ENCODE assay signal across 16 mouse cellular contexts in genomic region chr4:57728611-57729183, GRCm38 (mm10). TPM values are rescaled to one million over a fixed set of nuclear protein-coding genes. Genes with fewer than 3 reads are reported as not detected.
A peak's percentile ranks its signal among the peaks of the same experiment; 100 is the strongest.
DNase-seq lines count a peak whose midpoint lies in the region.
"Had no signal": no experiment of that assay in that cellular context is flagged by ENCODE, and none has a peak within 500 bp of the region (broad histone marks: within the 10 kb centered on the region; RNA-seq: fewer than 3 reads in every experiment).

No protein-coding gene starts in this region.

- intact Hi-C loops in heart, postnatal 36 days (cut with DNase I), result loop anchor here (5.0 kb wide), 1 partner anchor 49 kb away; no protein-coding TSS in a partner anchor

- DNase-seq in adrenal gland, adult 8-10 months, result peak; percentile 60
- no peak for DNase-seq in adrenal gland, postnatal 4 days (ENCODE audit: low spot score in 2 of 2)
- peak; percentile 16 for DNase-seq in kidney, postnatal 14 days
- DNase-seq in kidney, postnatal 4 days, result no peak
- DNase-seq in adipocyte (ENCODE audit: low spot score), result peak; percentile 54
- DNase-seq in adrenal gland, postnatal 36 days, result peak; percentile 30 to 45
- no peak for DNase-seq in heart, postnatal 36 days
- DNase-seq: cerebellum, adult 11 months; cerebellum, adult 9-10 months; cerebellum, postnatal 36 days; gastrocnemius, postnatal 10 days; layer of hippocampus, postnatal 36 days; left cerebral cortex, postnatal 4 days; spleen, adult 18-20 months; thymus, adult 2 months; thymus, postnatal 36 days had no signal

RNA-seq across cellular contexts. Expression of gene Akap2, which starts 11.2 kb away (rescaled TPM):
- 100 to 1,000 TPM; 136 to 169 (median 139) TPM for total RNA-seq in adrenal gland, adult 8-10 months (2022)
- total RNA-seq in adrenal gland, postnatal 4 days (2021), result 100 to 1,000 TPM; 106 to 114 TPM
- 100 to 1,000 TPM; 156 to 161 TPM for total RNA-seq in adrenal gland, postnatal 36 days (2021)
- 10 to 100 TPM; 89.4 to 95.7 TPM for total RNA-seq in heart, postnatal 36 days (2021)

Comparison
In these comparisons a context has a peak if more than half of its experiments do, and no peak if none do; other contexts are left out.
1. DNase-seq: peak in adrenal gland, adult 8-10 months (single experiment), kidney, postnatal 14 days (single experiment), adipocyte (single experiment) and adrenal gland, postnatal 36 days (2 of 2); none in adrenal gland, postnatal 4 days (0 of 2), kidney, postnatal 4 days (0 of 2) and heart, postnatal 36 days (0 of 2).